Mouse (Mus musculus): ENCODE measurements at regions not wholly inside any gene's neighbourhood (a gene's known extent, or its start where the extent isn't known, plus 50 kb on each side); places are given as distances from the start of the nearest gene placed in this dataset.

DNA sequence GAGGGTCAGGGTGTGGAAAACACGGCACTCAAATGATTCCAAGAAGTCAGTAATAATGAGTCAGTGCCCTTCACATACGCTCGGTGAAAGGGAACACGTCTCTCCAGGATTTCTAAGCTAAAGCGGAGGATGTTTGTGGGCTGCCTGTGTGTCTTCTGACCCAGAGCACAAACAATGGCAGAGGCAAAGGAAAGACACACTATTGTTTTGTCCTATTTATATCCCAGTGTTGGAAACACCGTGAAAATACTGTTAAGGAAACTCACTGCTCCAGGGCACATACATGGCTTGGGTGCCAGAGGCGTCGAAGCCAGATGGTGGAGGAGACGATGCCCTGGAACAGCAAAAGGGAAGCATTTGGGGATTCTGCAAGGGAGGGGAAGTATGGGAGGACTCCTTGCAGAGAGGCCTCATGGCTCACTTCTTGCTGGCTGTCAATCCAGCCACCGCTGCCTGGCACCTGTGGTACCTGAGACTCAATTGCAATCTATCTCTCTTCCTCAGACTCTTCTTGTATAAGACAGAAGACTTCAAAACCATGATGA, 192.6 kb upstream of the Ankrd55 start:
- H3K4me3 ChIP-seq (ENCODE audit: insufficient read depth, poor library complexity, severe bottlenecking) = no peak overlapping the region
- no peak overlapping the region for H3ac ChIP-seq (ENCODE audit: control insufficient read depth, insufficient read length, low read depth)
- H3K79me2 ChIP-seq (ENCODE audit: control insufficient read depth, insufficient read depth) = no peaks in the 10 kb centered on the region
- H3K27me3 ChIP-seq (ENCODE audit: control insufficient read depth, insufficient read depth, insufficient read length) = no peaks in the 10 kb centered on the region
- no peaks in the 10 kb centered on the region for H3K79me3 ChIP-seq (ENCODE audit: low read depth)
- no peak for TF ChIP-seq MYOD1 (IDR thresholded peaks at IDR 0.05; ENCODE audit: control insufficient read depth, insufficient read length, low read depth)
- no peaks in the 10 kb centered on the region for H3K36me3 ChIP-seq (ENCODE audit: control insufficient read depth, insufficient read depth)

DNA sequence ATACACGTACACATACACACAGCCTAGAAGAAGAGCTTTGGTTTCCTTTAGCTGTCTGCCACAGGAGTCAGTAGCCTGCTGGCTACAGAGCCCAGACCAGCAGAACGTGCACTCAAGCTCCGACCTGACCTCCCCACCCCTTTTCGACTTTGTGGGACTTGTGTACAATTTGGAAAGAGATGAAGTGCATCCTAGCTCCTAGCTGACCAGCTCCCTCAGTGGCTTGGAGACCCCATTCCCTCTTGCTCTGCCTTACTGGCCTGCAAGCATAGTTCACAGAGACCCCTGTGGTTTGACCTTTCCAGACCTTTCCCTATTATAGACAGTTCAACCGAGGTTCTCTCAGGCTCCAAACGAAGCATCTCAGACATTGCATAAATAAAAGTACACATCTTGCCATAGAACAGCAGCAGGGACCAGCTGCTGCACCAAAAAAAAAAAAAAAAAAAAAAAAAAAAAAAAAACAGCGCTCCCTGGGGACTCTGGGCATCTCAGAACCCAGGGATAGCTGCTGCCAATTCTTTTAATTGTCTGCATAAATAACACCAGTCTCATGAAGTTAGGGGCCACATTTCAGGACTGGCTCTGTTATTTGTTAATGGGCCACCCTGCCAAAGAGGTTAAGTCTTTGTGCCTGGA, 188.2 kb upstream of the Ankrd55 start:
- TF ChIP-seq MYOD1 (IDR thresholded peaks at IDR 0.05; ENCODE audit: control insufficient read depth, insufficient read length, low read depth) = no peak
- TF ChIP-seq CTCF (IDR thresholded peaks at IDR 0.05; ENCODE audit: control insufficient read depth, insufficient read depth, insufficient read length) = no peak
- TF ChIP-seq FOSL1 (IDR thresholded peaks at IDR 0.05; ENCODE audit: insufficient read depth, low read length, poor library complexity, severe bottlenecking) = no peak
- TF ChIP-seq CEBPB (IDR thresholded peaks at IDR 0.05; ENCODE audit: low read depth) = no peak
- TF ChIP-seq USF1 (IDR thresholded peaks at IDR 0.05; ENCODE audit: low read depth) = no peak
- no peak for TF ChIP-seq MYOG (IDR thresholded peaks at IDR 0.05; ENCODE audit: control insufficient read depth, extremely low read depth, insufficient read length)
- no peak for TF ChIP-seq MAX (IDR thresholded peaks at IDR 0.05)
- Histone ChIP-seq H3K79me3 (ENCODE audit: low read depth) (no peaks in the 10 kb centered on the region), H3K79me2 (ENCODE audit: control insufficient read depth, insufficient read depth) (no peaks in the 10 kb centered on the region), H3K36me3 (ENCODE audit: control insufficient read depth, insufficient read depth) (no peaks in the 10 kb centered on the region), H3K4me3 (ENCODE audit: insufficient read depth, poor library complexity, severe bottlenecking) (no peak overlapping the region), H3K27me3 (ENCODE audit: control insufficient read depth, insufficient read depth, insufficient read length) (no peaks in the 10 kb centered on the region), H3ac (ENCODE audit: control insufficient read depth, insufficient read length, low read depth) (no peak overlapping the region)

DNA sequence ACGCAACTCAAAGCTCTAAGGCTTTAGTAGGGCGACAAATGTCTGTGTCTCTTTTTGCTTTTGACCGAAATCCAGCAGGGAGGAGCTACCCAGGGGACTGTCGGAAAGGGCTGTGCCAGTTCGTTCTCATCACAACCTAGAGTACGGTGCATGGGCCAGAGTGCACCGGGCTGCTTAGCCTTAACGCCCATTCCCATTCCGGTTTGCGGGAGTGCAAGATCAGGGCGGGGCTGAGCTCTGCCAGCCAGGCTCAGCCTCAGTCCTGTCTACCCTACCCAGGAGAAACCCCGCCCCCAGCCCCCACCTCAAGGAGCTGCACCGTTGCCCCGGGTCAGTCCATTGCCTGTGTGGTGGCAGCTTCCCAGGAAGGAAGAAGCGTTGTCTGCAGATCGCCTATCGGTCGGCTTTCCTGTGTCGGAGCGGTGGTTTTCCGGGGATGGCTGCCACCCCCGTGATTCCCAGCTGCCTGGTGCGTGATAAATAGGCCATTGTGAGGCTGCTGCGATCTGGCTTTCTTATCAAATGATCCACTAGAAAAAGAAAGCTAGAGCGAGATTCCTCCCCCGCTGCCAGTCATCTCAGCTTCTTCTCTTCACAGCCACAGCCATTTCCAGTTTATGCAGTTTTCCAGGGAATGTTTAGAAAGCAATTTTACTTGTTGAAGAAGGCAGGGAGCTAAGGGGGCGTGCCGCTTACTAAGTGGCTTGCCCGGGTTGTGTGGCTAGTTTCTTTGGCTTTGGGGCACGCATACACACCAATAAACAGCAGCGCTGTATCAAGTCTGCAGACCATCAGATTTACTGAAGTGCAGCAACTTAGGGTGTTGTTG, 187.4 kb upstream of the Ankrd55 start:
- Histone ChIP-seq H3ac (ENCODE audit: control insufficient read depth, insufficient read length, low read depth) (no peak overlapping the region), H3K79me3 (ENCODE audit: low read depth) (no peaks in the 10 kb centered on the region), H3K79me2 (ENCODE audit: control insufficient read depth, insufficient read depth) (no peaks in the 10 kb centered on the region), H3K27me3 (ENCODE audit: control insufficient read depth, insufficient read depth, insufficient read length) (no peaks in the 10 kb centered on the region), H3K36me3 (ENCODE audit: control insufficient read depth, insufficient read depth) (no peaks in the 10 kb centered on the region), H3K4me3 (ENCODE audit: insufficient read depth, poor library complexity, severe bottlenecking) (no peak overlapping the region)
- TF ChIP-seq MAX (IDR thresholded peaks at IDR 0.05) (no peak), CTCF (IDR thresholded peaks at IDR 0.05; ENCODE audit: control insufficient read depth, insufficient read depth, insufficient read length) (no peak), FOSL1 (IDR thresholded peaks at IDR 0.05; ENCODE audit: insufficient read depth, low read length, poor library complexity, severe bottlenecking) (no peak), MYOD1 (IDR thresholded peaks at IDR 0.05; ENCODE audit: control insufficient read depth, insufficient read length, low read depth) (no peak), MYOG (IDR thresholded peaks at IDR 0.05; ENCODE audit: control insufficient read depth, extremely low read depth, insufficient read length) (no peak), CEBPB (IDR thresholded peaks at IDR 0.05; ENCODE audit: low read depth) (no peak)

DNA sequence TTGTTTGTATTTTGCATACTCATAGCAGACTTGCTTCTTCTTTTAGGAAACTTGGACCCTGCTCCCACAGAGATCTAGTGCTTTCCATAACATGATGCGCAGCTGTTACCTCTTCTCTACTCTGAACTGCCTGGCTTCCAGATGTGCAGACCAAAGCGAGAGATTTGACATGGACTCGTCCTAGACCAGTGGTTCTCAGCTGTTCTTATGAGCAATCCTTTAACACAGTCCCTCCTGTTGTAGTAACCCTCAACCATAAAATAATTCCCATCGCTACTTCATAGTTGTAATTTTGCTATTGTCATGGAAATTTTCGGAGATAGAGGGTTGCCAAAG, 186.9 kb upstream of the Ankrd55 start:
- no peaks in the 10 kb centered on the region for H3K36me3 ChIP-seq (ENCODE audit: control insufficient read depth, insufficient read depth)
- H3K79me3 ChIP-seq (ENCODE audit: low read depth) = no peaks in the 10 kb centered on the region
- H3K79me2 ChIP-seq (ENCODE audit: control insufficient read depth, insufficient read depth) = no peaks in the 10 kb centered on the region
- TF ChIP-seq MYOD1 (IDR thresholded peaks at IDR 0.05; ENCODE audit: control insufficient read depth, insufficient read length, low read depth) = no peak
- TF ChIP-seq CTCF (IDR thresholded peaks at IDR 0.05; ENCODE audit: control insufficient read depth, insufficient read depth, insufficient read length) = no peak
- TF ChIP-seq USF1 (IDR thresholded peaks at IDR 0.05; ENCODE audit: low read depth) = no peak
- TF ChIP-seq MAX (IDR thresholded peaks at IDR 0.05) = no peak
- TF ChIP-seq CEBPB (IDR thresholded peaks at IDR 0.05; ENCODE audit: low read depth) = no peak
- no peak for TF ChIP-seq MYOG (IDR thresholded peaks at IDR 0.05; ENCODE audit: control insufficient read depth, extremely low read depth, insufficient read length)
- no peak for TF ChIP-seq FOSL1 (IDR thresholded peaks at IDR 0.05; ENCODE audit: insufficient read depth, low read length, poor library complexity, severe bottlenecking)
- no peak overlapping the region for H3ac ChIP-seq (ENCODE audit: control insufficient read depth, insufficient read length, low read depth)
- H3K4me3 ChIP-seq (ENCODE audit: insufficient read depth, poor library complexity, severe bottlenecking) = no peak overlapping the region
- H3K27me3 ChIP-seq (ENCODE audit: control insufficient read depth, insufficient read depth, insufficient read length) = no peaks in the 10 kb centered on the region

DNA sequence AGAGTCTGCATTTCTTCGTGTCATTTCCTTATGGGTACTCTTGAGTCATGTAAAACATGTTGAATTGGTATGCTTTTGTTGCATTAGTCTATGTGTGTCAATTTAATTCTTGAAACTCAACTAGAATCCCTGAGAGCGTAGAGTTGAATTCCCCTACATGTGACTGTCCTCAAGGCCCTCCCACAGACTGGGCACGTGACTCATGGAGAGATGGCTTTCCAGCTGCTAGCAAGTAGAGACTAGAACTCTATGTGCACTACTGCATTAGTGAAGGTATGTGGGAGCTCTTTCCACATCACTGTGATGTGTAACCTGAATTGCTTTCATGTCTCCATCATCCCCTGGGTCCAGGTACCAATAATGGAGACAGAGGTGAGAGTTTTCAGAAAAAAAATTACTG, 182.3 kb upstream of the Ankrd55 start:
- TF ChIP-seq CEBPB (IDR thresholded peaks at IDR 0.05; ENCODE audit: low read depth) = no peak
- peak; percentile 68 for TF ChIP-seq USF1 (IDR thresholded peaks at IDR 0.05; ENCODE audit: low read depth)
- no peak for TF ChIP-seq MAX (IDR thresholded peaks at IDR 0.05)
- no peak for TF ChIP-seq MYOD1 (IDR thresholded peaks at IDR 0.05; ENCODE audit: control insufficient read depth, insufficient read length, low read depth)
- no peak for TF ChIP-seq CTCF (IDR thresholded peaks at IDR 0.05; ENCODE audit: control insufficient read depth, insufficient read depth, insufficient read length)
- no peak for TF ChIP-seq FOSL1 (IDR thresholded peaks at IDR 0.05; ENCODE audit: insufficient read depth, low read length, poor library complexity, severe bottlenecking)
- no peak for TF ChIP-seq MYOG (IDR thresholded peaks at IDR 0.05; ENCODE audit: control insufficient read depth, extremely low read depth, insufficient read length)
- Histone ChIP-seq H3K4me3 (ENCODE audit: insufficient read depth, poor library complexity, severe bottlenecking) (no peak overlapping the region), H3K27me3 (ENCODE audit: control insufficient read depth, insufficient read depth, insufficient read length) (no peaks in the 10 kb centered on the region), H3K79me2 (ENCODE audit: control insufficient read depth, insufficient read depth) (no peaks in the 10 kb centered on the region), H3K36me3 (ENCODE audit: control insufficient read depth, insufficient read depth) (no peaks in the 10 kb centered on the region), H3ac (ENCODE audit: control insufficient read depth, insufficient read length, low read depth) (no peak overlapping the region), H3K79me3 (ENCODE audit: low read depth) (no peaks in the 10 kb centered on the region)
